Mouse (Mus musculus) heart, embryonic 14.5 days (tissue): Measurements from ENCODE around the gene Olfr983. TPM values are rescaled to one million over a fixed set of nuclear protein-coding genes. Genes with fewer than 3 reads are reported as not detected.

Experiments
- ATAC-seq: fragments of 200-750 bp; cut with Nextera tagmentation; 2 replicates; pipeline ENCODE4 v1.8.0; 2017; ENCODE audit warnings: low read depth, moderate TSS enrichment; ENCODE audit not compliant: insufficient number of reproducible peaks, insufficient read depth, low FRiP score
- H3K27ac ChIP-seq, 2 experiments: fragments of 200-500 bp in 1 of 2; fragments of 300-500 bp in 1 of 2; sonication (generic) in 1 of 2; replicated peaks in 1 of 2; 2 replicates each; pipeline ENCODE4 v1.5.1; 2012 to 2014; ENCODE audit warnings: low read depth in 2 of 2, low read length in 2 of 2, control low read depth in 1 of 2, mild to moderate bottlenecking in 1 of 2, mixed read lengths in 1 of 2; ENCODE audit not compliant: control insufficient read depth in 1 of 2, insufficient read depth in 1 of 2
- H3K27me3 ChIP-seq: fragments of 300-500 bp; sonication (generic); 2 replicates; pipeline ENCODE4 v1.6.1; 2014; ENCODE audit warnings: mild to moderate bottlenecking, low read length, control low read depth; ENCODE audit not compliant: control insufficient read depth, insufficient read depth
- H3K36me3 ChIP-seq: fragments of 300-500 bp; sonication (generic); 2 replicates; pipeline ENCODE4 v1.6.1; 2014; ENCODE audit warnings: mild to moderate bottlenecking, control low read depth, low read length, mixed read lengths; ENCODE audit not compliant: control insufficient read depth, insufficient read depth
- H3K4me1 ChIP-seq, 2 experiments: fragments of 200-500 bp in 1 of 2; fragments of 300-500 bp in 1 of 2; sonication (generic) in 1 of 2; 2 replicates each; pipeline ENCODE4 v1.6.1; 2012 to 2014; ENCODE audit warnings: low read length in 2 of 2, control low read depth in 1 of 2, mixed read lengths in 1 of 2; ENCODE audit not compliant: control insufficient read depth in 2 of 2, insufficient read depth in 2 of 2
- H3K4me2 ChIP-seq: fragments of 300-500 bp; sonication (generic); 2 replicates; pipeline ENCODE4 v1.6.1; 2014; ENCODE audit warnings: mild to moderate bottlenecking, low read length
- H3K4me3 ChIP-seq, 2 experiments: fragments of 200-500 bp in 1 of 2; fragments of 300-500 bp in 1 of 2; sonication (generic) in 1 of 2; 2 replicates each; pipeline ENCODE4 v1.5.1; 2012 to 2014; ENCODE audit warnings: low read length in 2 of 2, mild to moderate bottlenecking in 2 of 2, control low read depth in 1 of 2, low read depth in 1 of 2, moderate library complexity in 1 of 2; ENCODE audit not compliant: control insufficient read depth in 1 of 2, insufficient read depth in 1 of 2
- H3K9ac ChIP-seq: fragments of 300-500 bp; sonication (generic); 2 replicates; pipeline ENCODE4 v1.6.1; 2014; ENCODE audit warnings: mild to moderate bottlenecking, low read length
- H3K9me3 ChIP-seq: fragments of 300-500 bp; sonication (generic); 2 replicates; pipeline ENCODE4 v1.6.1; 2016; ENCODE audit warnings: low read length, control low read depth; ENCODE audit not compliant: control insufficient read depth
- WGBS: fragments of 180-500 bp; shearing (Covaris S2); extraction: QIAGEN DNeasy Blood & Tissue Kit; methylation state at CpG from one replicate; pipeline ENCODE4 v1.1.7; 2014; 5-methylcytosine and 5-hydroxymethylcytosine counted together
- polyA plus RNA-seq: library from polyadenylated mRNA; unstranded; fragments of >200 nt; fragmentation: Nextera tagmentation; extraction: Ambion mirVana; gene quantifications from 2 replicates; pipeline ENCODE4 v1.2.1, GENCODE M21; 2014

Gene Olfr983
- polyA plus RNA-seq, 1 experiment from 2014 or later = not detected

GRCm38 (mm10) chr9:40116645-40117286, 23.4 kb upstream of the Olfr983 start:
- H3K9me3 ChIP-seq = no peaks in the 10 kb centered on the region
- 50% methylated on average over 10 of the region's 10 CpGs for WGBS
- H3K27ac ChIP-seq = no peak overlapping the region
- H3K27me3 ChIP-seq = no peaks in the 10 kb centered on the region
- no peak overlapping the region for H3K4me3 ChIP-seq
- ATAC-seq = no peak
- H3K4me2 ChIP-seq = 0 out of 2 replicates have a peak overlapping the region, but pooled peaks have one; percentile 11
- no peaks in the 10 kb centered on the region; a peak in 1 of 4 replicates for H3K4me1 ChIP-seq
- H3K36me3 ChIP-seq = no peaks in the 10 kb centered on the region
- no peak overlapping the region for H3K9ac ChIP-seq

DNA sequence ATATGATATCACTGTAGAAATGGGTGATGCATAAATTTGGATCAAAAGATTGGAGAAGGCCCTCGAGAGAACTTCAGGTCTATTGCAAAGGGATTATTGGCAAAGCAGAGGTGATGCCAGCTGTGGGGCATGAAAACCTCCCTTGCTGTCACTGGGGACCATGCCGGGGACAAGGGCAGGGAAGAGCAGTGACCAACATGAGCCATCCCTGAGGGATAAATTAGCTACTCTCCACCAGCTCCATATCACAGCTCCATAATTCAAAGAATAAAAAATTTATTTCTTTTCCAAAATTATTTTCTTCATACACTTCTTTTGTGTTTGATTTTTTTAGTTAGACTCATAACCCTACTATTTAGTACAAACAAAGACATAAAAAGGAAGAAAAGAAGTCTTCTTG, 20.7 kb upstream of the Olfr983 start, which contains the start of gene Olfr984:
TSS of gene Olfr984 (minus strand) at position 101 of the 400 bp plus-strand sequence.
- WGBS = 76% methylated on average over 2 of the region's 2 CpGs
- Histone ChIP-seq H3K9ac (no peak within 1 kb of the TSS), H3K27ac (no peak within 1 kb of the TSS), H3K9me3 (no peaks in the 10 kb centered on the region), H3K4me3 (no peak within 1 kb of the TSS), H3K4me2 (no peak within 1 kb of the TSS), H3K36me3 (no peaks in the 10 kb centered on the region), H3K27me3 (no peaks in the 10 kb centered on the region), H3K4me1 (no peaks in the 10 kb centered on the region; a peak in 1 of 4 replicates)
- no peak for ATAC-seq

- Histone ChIP-seq H3K27me3 (no peaks in the 10 kb centered on the region), H3K4me3 (no peak overlapping the region), H3K4me2 (no peak overlapping the region), H3K36me3 (no peaks in the 10 kb centered on the region), H3K4me1 (no peaks in the 10 kb centered on the region), H3K9me3 (0 out of 2 replicates have a peak, but pooled peaks cover 3% of the 10 kb centered on the region), H3K27ac (no peak overlapping the region), H3K9ac (no peak overlapping the region)
- no peak for ATAC-seq
- WGBS = 51% methylated on average over 3 of the region's 3 CpGs
Observed at GRCm38 (mm10) chr9:40094769-40095168, 1.4 kb upstream of the Olfr983 start.

DNA sequence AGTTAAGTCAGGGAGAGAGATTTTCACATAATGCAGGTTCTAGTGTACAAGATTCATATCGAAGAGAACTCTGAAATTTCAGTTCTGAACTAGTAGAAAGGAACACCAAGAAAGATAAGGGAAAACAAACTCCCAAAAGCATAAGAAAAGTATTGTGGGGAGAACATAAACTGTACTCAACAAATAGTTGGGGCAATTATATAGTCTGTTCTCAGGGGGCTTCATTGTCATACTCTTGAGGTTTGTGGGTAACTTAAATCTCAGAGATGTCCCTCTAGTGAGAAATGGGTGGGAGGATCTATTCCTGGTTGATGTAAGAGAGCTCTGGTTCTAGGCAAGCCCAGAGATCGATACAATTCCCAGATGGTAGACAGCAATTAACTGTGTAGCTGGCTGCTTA, 19.9 kb downstream of the Olfr983 start, which contains the start of gene Olfr982:
TSS of gene Olfr982 (plus strand) at position 301 of the 400 bp plus-strand sequence.
- Histone ChIP-seq H3K4me1 (no peaks in the 10 kb centered on the region), H3K9ac (no peak within 1 kb of the TSS), H3K4me2 (no peak within 1 kb of the TSS), H3K27ac (no peak within 1 kb of the TSS), H3K27me3 (no peaks in the 10 kb centered on the region), H3K4me3 (no peak within 1 kb of the TSS), H3K9me3 (no peaks in the 10 kb centered on the region), H3K36me3 (no peaks in the 10 kb centered on the region)
- ATAC-seq = no peak
- 66% methylated on average over 2 of the region's 2 CpGs for whole genome bisulfite sequencing

DNA sequence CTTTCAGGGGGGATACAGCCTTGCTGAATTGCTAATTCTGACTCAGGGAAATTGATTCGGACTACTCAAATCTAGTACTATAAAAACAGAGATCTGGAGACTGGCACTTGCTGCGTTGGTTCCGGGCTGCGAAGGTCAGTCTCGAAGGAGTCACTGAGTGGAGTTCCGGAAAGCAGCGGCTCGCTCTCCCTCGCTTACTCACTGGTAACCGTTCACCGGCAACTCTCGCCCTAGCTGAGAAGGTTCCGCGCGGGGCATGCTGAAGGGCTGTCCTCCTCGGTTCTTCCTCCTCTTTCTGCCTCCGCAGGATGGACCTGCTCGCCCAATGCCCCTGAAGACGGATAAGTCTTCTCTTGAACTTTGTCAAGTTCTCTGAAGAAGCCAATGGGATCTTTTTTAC, 43.3 kb downstream of the Olfr983 start:
- H3K4me1 ChIP-seq = no peaks in the 10 kb centered on the region
- no peak overlapping the region for H3K4me3 ChIP-seq
- H3K4me2 ChIP-seq = no peak overlapping the region
- no peaks in the 10 kb centered on the region for H3K9me3 ChIP-seq
- no peaks in the 10 kb centered on the region for H3K36me3 ChIP-seq
- 88% methylated on average over 19 of the region's 19 CpGs for WGBS
- ATAC-seq = no peak
- H3K27me3 ChIP-seq = no peaks in the 10 kb centered on the region
- no peak overlapping the region for H3K9ac ChIP-seq
- H3K27ac ChIP-seq = no peak overlapping the region

Other genes with a start within 250 kb of the Olfr983 start
- not detected in 2 replicates for gene Olfr972, start 227.2 kb downstream of the Olfr983 start, polyA plus RNA-seq
- gene Olfr229, start 186.3 kb downstream of the Olfr983 start, polyA plus RNA-seq = not detected in 2 replicates
- not detected in 2 replicates for gene Olfr974, start 156.1 kb downstream of the Olfr983 start, polyA plus RNA-seq
- not detected in 2 replicates for gene Olfr975, start 141.5 kb downstream of the Olfr983 start, polyA plus RNA-seq
- gene Olfr976, start 132.5 kb downstream of the Olfr983 start, polyA plus RNA-seq = not detected in 2 replicates
- not detected in 2 replicates for gene Olfr978, start 101.5 kb downstream of the Olfr983 start, polyA plus RNA-seq
- gene Olfr979, start 90.1 kb downstream of the Olfr983 start, polyA plus RNA-seq = not detected in 2 replicates
- gene Olfr980, start 84.0 kb downstream of the Olfr983 start, polyA plus RNA-seq = not detected in 2 replicates
- not detected in 2 replicates for gene Olfr981, start 72.1 kb downstream of the Olfr983 start, polyA plus RNA-seq
- not detected in 2 replicates for gene Olfr982, start 19.8 kb downstream of the Olfr983 start, polyA plus RNA-seq
- gene Olfr984, start 20.6 kb upstream of the Olfr983 start, polyA plus RNA-seq = not detected in 2 replicates
- not detected in 2 replicates for gene Olfr985, start 36.6 kb upstream of the Olfr983 start, polyA plus RNA-seq
- gene Tmem225, start 54.5 kb upstream of the Olfr983 start, polyA plus RNA-seq = not detected in 2 replicates
- gene Olfr986, start 87.3 kb upstream of the Olfr983 start, polyA plus RNA-seq = not detected in 2 replicates
- 3.3 TPM in 2 replicates for gene Zfp202, start 98.7 kb upstream of the Olfr983 start, polyA plus RNA-seq
- 0.65 and 1.5 TPM in 2 replicates for gene Scn3b, start 175.6 kb upstream of the Olfr983 start, polyA plus RNA-seq